Mouse (Mus musculus) stomach, postnatal 0 days (tissue): ENCODE measurements at regions not wholly inside any gene's neighbourhood (a gene's known extent, or its start where the extent isn't known, plus 50 kb on each side); places are given as distances from the start of the nearest gene placed in this dataset.

ENCODE experiments used
- CTCF ChIP-seq: IDR thresholded peaks from 2 replicates; pipeline ENCODE4 v1.5.1; 2016; ENCODE audit warnings: antibody characterized with exemption, low read depth, mild to moderate bottlenecking, moderate library complexity
- EP300 ChIP-seq: optimal IDR thresholded peaks from 2 replicates; pipeline ENCODE3; 2016; ENCODE audit warnings: antibody characterized with exemption

DNA sequence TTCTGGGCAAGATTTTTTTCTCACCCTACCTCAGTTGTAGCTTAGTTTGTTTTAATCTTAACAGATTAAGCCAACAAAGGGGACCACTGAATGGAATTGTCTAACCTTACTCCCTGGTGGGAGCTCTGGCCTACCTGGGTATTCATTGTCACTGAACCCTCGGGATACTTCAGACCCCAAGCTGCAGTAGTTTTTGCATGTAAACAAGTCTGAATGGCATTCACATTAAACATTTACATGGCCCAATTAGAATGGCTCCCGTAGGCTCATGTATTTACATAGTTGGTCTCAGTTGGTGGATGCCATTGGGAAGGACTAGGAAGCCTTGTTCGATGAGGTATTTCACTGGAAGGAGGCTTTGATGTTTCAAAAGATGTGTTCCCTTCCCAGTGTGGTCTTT is 1208.9 kb upstream of the A1bg start:
- no peak for TF ChIP-seq CTCF
- TF ChIP-seq EP300: no peak
